In the genomic region with DNA sequence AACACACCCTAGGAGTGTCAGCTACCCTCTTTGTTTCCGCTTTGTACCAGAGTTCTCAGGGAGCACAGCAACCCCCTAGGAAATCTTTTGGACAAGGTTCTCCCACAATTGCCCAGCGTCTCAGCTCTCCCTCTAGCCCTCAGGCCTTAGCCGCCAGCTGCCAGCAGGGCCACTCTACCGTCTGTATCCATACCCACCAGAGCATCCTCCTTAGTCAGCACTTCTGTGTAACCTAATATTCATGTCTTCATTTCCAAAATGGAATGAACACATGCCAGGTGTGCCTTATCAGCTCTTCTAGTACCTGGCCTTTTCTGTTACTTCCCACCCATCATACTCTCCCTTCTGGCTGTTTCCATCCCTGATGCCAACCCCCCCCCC, we compare ENCODE assay signal across 22 mouse cellular contexts.
DNase-seq lines count a peak whose midpoint lies in the region; ATAC-seq and TF ChIP-seq lines count a peak whose summit lies in the region.
"Had no signal": no experiment of that assay in that cellular context is flagged by ENCODE, and none has a peak within 500 bp of the region (broad histone marks: within the 10 kb centered on the region; RNA-seq: fewer than 3 reads in every experiment).

No protein-coding gene starts in this region.

- DNase-seq in midbrain, embryonic 10.5 days (ENCODE audit: low spot score) = no peak
- DNase-seq in natural killer cell, adult 2 months (ENCODE audit: low spot score in 2 of 2) = no peak
- no peak for DNase-seq in thymus, postnatal 14 days
- DNase-seq: adrenal gland, postnatal 14 days; cerebellum, adult 2 months; cerebellum, postnatal 14 days; embryo, embryonic 11 days; gastrocnemius, postnatal 36 days; heart, adult 11 months; heart, postnatal 36 days had no signal

- no peak overlapping the region for H3K4me3 ChIP-seq in hindbrain, embryonic 13.5 days
- no peak overlapping the region for H3K4me3 ChIP-seq in hindbrain, embryonic 16.5 days (ENCODE audit: low read length)
- H3K4me3 ChIP-seq in midbrain, embryonic 10.5 days = no peak overlapping the region
- no peak overlapping the region for H3K4me3 ChIP-seq in midbrain, embryonic 15.5 days
- H3K4me3 ChIP-seq in E14TG2a.4 (replicated peaks; ENCODE audit: low read length) (peak overlapping the region; percentile 26), ES-Bruce4 (ENCODE audit: low read depth, low read length) (no peak overlapping the region)
- H3K4me3 ChIP-seq: embryonic facial prominence, embryonic 15.5 days; erythroblast, embryonic 14.5 days; forebrain, embryonic 10.5 days; heart, embryonic 13.5 days; hindbrain, embryonic 12.5 days had no signal

- H3K36me3 ChIP-seq in hindbrain, embryonic 13.5 days = no peaks in the 10 kb centered on the region
- no peaks in the 10 kb centered on the region for H3K36me3 ChIP-seq in hindbrain, embryonic 16.5 days (ENCODE audit: control insufficient read depth, insufficient read depth, low read length)
- H3K36me3 ChIP-seq in midbrain, embryonic 10.5 days = no peaks in the 10 kb centered on the region
- H3K36me3 ChIP-seq in midbrain, embryonic 15.5 days (replicated peaks) = no peaks in the 10 kb centered on the region
- H3K36me3 ChIP-seq in E14TG2a.4 (ENCODE audit: insufficient read depth, low read length) (no peaks in the 10 kb centered on the region), ES-Bruce4 (ENCODE audit: control insufficient read depth, insufficient read depth, low read length, poor library complexity, severe bottlenecking) (no peaks in the 10 kb centered on the region; the same call in 1 of the 2 replicates)
- H3K36me3 ChIP-seq: embryonic facial prominence, embryonic 15.5 days; forebrain, embryonic 10.5 days; heart, embryonic 13.5 days; hindbrain, embryonic 12.5 days had no signal

- 0 out of 2 replicates have a peak, but pooled peaks have one; percentile 18 for ATAC-seq in hindbrain, embryonic 13.5 days (ENCODE audit: low FRiP score)
- ATAC-seq in hindbrain, embryonic 16.5 days = no peak
- ATAC-seq in midbrain, embryonic 15.5 days (replicated peaks) = no peak
- ATAC-seq: activated CD4-positive, CD25-positive, alpha-beta regulatory T cell, adult 4 months; Patski had no signal

- no peak for TF ChIP-seq CTCF in E14TG2a.4 (conservative IDR thresholded peaks at IDR 0.05; ENCODE audit: low read length)
- no peak for TF ChIP-seq CTCF in ES-Bruce4 (IDR thresholded peaks at IDR 0.05; ENCODE audit: low read depth, low read length)

- no peaks in the 10 kb centered on the region for H3K27me3 ChIP-seq in hindbrain, embryonic 13.5 days
- no peaks in the 10 kb centered on the region for H3K27me3 ChIP-seq in hindbrain, embryonic 16.5 days (replicated peaks; ENCODE audit: control insufficient read depth, insufficient read depth, low read length)
- no peaks in the 10 kb centered on the region for H3K27me3 ChIP-seq in midbrain, embryonic 10.5 days (ENCODE audit: low read depth, poor library complexity, severe bottlenecking)
- H3K27me3 ChIP-seq in midbrain, embryonic 15.5 days (replicated peaks) = no peaks in the 10 kb centered on the region
- no peaks in the 10 kb centered on the region for H3K27me3 ChIP-seq in E14TG2a.4 (ENCODE audit: insufficient read depth, low read length)
- no peaks in the 10 kb centered on the region for H3K27me3 ChIP-seq in ES-Bruce4 (ENCODE audit: control insufficient read depth, insufficient read depth, low read length, poor library complexity, severe bottlenecking)
- H3K27me3 ChIP-seq: embryonic facial prominence, embryonic 15.5 days; heart, embryonic 13.5 days; hindbrain, embryonic 12.5 days; Patski had no signal

- H3K9me3 ChIP-seq in hindbrain, embryonic 13.5 days = no peaks in the 10 kb centered on the region
- no peaks in the 10 kb centered on the region for H3K9me3 ChIP-seq in hindbrain, embryonic 16.5 days (ENCODE audit: control insufficient read depth, low read length)
- H3K9me3 ChIP-seq in midbrain, embryonic 10.5 days (replicated peaks) = no peaks in the 10 kb centered on the region
- H3K9me3 ChIP-seq in midbrain, embryonic 15.5 days = no peaks in the 10 kb centered on the region
- H3K9me3 ChIP-seq in E14TG2a.4 (ENCODE audit: low read length) (no peaks in the 10 kb centered on the region), ES-Bruce4 (replicated peaks; ENCODE audit: control insufficient read depth, insufficient read depth, low read length, poor library complexity, severe bottlenecking) (no peaks in the 10 kb centered on the region)
- H3K9me3 ChIP-seq: embryonic facial prominence, embryonic 15.5 days; forebrain, embryonic 10.5 days; heart, embryonic 13.5 days; hindbrain, embryonic 12.5 days had no signal

- WGBS in hindbrain, embryonic 13.5 days = 42% methylated on average over 4 of the region's 4 CpGs
- WGBS in hindbrain, embryonic 16.5 days = 41% methylated on average over 4 of the region's 4 CpGs
- WGBS in midbrain, embryonic 10.5 days = 67% methylated on average over 4 of the region's 4 CpGs
- 49% methylated on average over 4 of the region's 4 CpGs for WGBS in midbrain, embryonic 15.5 days

- peaks cover 33% of the 10 kb centered on the region for H3K4me1 ChIP-seq in hindbrain, embryonic 13.5 days (replicated peaks)
- peaks cover 4% of the 10 kb centered on the region for H3K4me1 ChIP-seq in hindbrain, embryonic 16.5 days (ENCODE audit: control insufficient read depth, insufficient read depth, low read depth, low read length)
- peaks cover 27% of the 10 kb centered on the region for H3K4me1 ChIP-seq in midbrain, embryonic 10.5 days
- H3K4me1 ChIP-seq in midbrain, embryonic 15.5 days = peaks cover 16% of the 10 kb centered on the region
- peaks cover 87% of the 10 kb centered on the region for H3K4me1 ChIP-seq in E14TG2a.4 (replicated peaks; ENCODE audit: low read depth, low read length)
- peaks cover 8% of the 10 kb centered on the region for H3K4me1 ChIP-seq in ES-Bruce4 (ENCODE audit: control insufficient read depth, insufficient read depth, low read length)
- H3K4me1 ChIP-seq: embryonic facial prominence, embryonic 15.5 days had no signal

- TF ChIP-seq POLR2A in ES-Bruce4 (IDR thresholded peaks at IDR 0.05; ENCODE audit: insufficient read depth, low read length) = no peak

- no peak overlapping the region for H3K9ac ChIP-seq in hindbrain, embryonic 13.5 days
- no peak overlapping the region for H3K9ac ChIP-seq in hindbrain, embryonic 16.5 days (ENCODE audit: low read depth, low read length)
- H3K9ac ChIP-seq in midbrain, embryonic 15.5 days = no peak overlapping the region
- no peak overlapping the region for H3K9ac ChIP-seq in ES-Bruce4 (ENCODE audit: low read depth, poor library complexity, severe bottlenecking)
- H3K9ac ChIP-seq: embryonic facial prominence, embryonic 15.5 days; heart, embryonic 13.5 days; hindbrain, embryonic 12.5 days had no signal

- H3K4me2 ChIP-seq in hindbrain, embryonic 13.5 days = no peak overlapping the region
- H3K4me2 ChIP-seq in hindbrain, embryonic 16.5 days (ENCODE audit: low read length) = no peak overlapping the region
- no peak overlapping the region for H3K4me2 ChIP-seq in midbrain, embryonic 15.5 days
- H3K4me2 ChIP-seq: embryonic facial prominence, embryonic 15.5 days; heart, embryonic 13.5 days; hindbrain, embryonic 12.5 days had no signal

- 0 out of 2 replicates have a peak, but pooled peaks have one; percentile 46 for TF ChIP-seq EP300 in ES-Bruce4 (IDR thresholded peaks at IDR 0.05; ENCODE audit: insufficient read depth, low read depth, low read length)

- H3K27ac ChIP-seq in hindbrain, embryonic 13.5 days = 0 out of 2 replicates have a peak overlapping the region, but pooled peaks have one; percentile 5
- H3K27ac ChIP-seq in hindbrain, embryonic 16.5 days (ENCODE audit: low read depth, low read length) = no peak overlapping the region
- H3K27ac ChIP-seq in midbrain, embryonic 10.5 days (replicated peaks) = 0 out of 2 replicates have a peak overlapping the region, but pooled peaks have one; percentile 9
- H3K27ac ChIP-seq in midbrain, embryonic 15.5 days = no peak overlapping the region
- peak overlapping the region; percentile 92 for H3K27ac ChIP-seq in ES-Bruce4 (ENCODE audit: insufficient read depth, low read length)
- H3K27ac ChIP-seq: embryonic facial prominence, embryonic 15.5 days; forebrain, embryonic 10.5 days; heart, embryonic 13.5 days; hindbrain, embryonic 12.5 days had no signal

Comparison
In these comparisons a context has a peak if more than half of its experiments do, and no peak if none do; other contexts are left out.
1. H3K27ac ChIP-seq: peak in hindbrain, embryonic 13.5 days (single experiment), midbrain, embryonic 10.5 days (single experiment) and ES-Bruce4 (single experiment); none in hindbrain, embryonic 16.5 days (single experiment) and midbrain, embryonic 15.5 days (single experiment).